Mouse (Mus musculus) forebrain, embryonic 16.5 days (tissue): ENCODE measurements at regions not wholly inside any gene's neighbourhood (a gene's known extent, or its start where the extent isn't known, plus 50 kb on each side); places are given as distances from the start of the nearest gene placed in this dataset.

Experiments
- ATAC-seq: fragments of 200-750 bp; cut with Nextera tagmentation; 2 replicates; pipeline ENCODE4 v1.8.0; 2017; ENCODE audit warnings: mild to moderate bottlenecking, moderate library complexity
- H3K27ac ChIP-seq: fragments of 300-500 bp; sonication (generic); 2 replicates; pipeline ENCODE4 v1.5.1; 2014; ENCODE audit warnings: low read length, control low read depth
- H3K27me3 ChIP-seq: fragments of 300-500 bp; sonication (generic); replicated peaks from 2 replicates; pipeline ENCODE4 v1.6.1; 2014; ENCODE audit warnings: low read length; ENCODE audit not compliant: control insufficient read depth, insufficient read depth
- H3K36me3 ChIP-seq: fragments of 300-500 bp; sonication (generic); 2 replicates; pipeline ENCODE4 v1.6.1; 2014; ENCODE audit not compliant: control insufficient read depth, insufficient read depth
- H3K4me1 ChIP-seq: fragments of 300-500 bp; sonication (generic); replicated peaks from 2 replicates; pipeline ENCODE4 v1.6.1; 2014; ENCODE audit warnings: low read length; ENCODE audit not compliant: control insufficient read depth, insufficient read depth
- H3K4me2 ChIP-seq: fragments of 300-500 bp; sonication (generic); 2 replicates; pipeline ENCODE4 v1.6.1; 2014; ENCODE audit warnings: mild to moderate bottlenecking, low read length, control low read depth
- H3K4me3 ChIP-seq: fragments of 300-500 bp; sonication (generic); replicated peaks from 2 replicates; pipeline ENCODE4 v1.5.1; 2014; ENCODE audit warnings: mild to moderate bottlenecking, low read length, control low read depth
- H3K9ac ChIP-seq: fragments of 300-500 bp; sonication (generic); replicated peaks from 2 replicates; pipeline ENCODE4 v1.6.1; 2014; ENCODE audit warnings: low read depth, low read length, control low read depth
- H3K9me3 ChIP-seq: fragments of 300-500 bp; sonication (generic); 2 replicates; pipeline ENCODE4 v1.6.1; 2016; ENCODE audit warnings: low read length; ENCODE audit not compliant: control insufficient read depth
- WGBS: fragments of 180-500 bp; shearing (Covaris S2); extraction: QIAGEN DNeasy Blood & Tissue Kit; methylation state at CpG from one replicate; pipeline ENCODE4 v1.1.7; 2014; 5-methylcytosine and 5-hydroxymethylcytosine counted together

DNA sequence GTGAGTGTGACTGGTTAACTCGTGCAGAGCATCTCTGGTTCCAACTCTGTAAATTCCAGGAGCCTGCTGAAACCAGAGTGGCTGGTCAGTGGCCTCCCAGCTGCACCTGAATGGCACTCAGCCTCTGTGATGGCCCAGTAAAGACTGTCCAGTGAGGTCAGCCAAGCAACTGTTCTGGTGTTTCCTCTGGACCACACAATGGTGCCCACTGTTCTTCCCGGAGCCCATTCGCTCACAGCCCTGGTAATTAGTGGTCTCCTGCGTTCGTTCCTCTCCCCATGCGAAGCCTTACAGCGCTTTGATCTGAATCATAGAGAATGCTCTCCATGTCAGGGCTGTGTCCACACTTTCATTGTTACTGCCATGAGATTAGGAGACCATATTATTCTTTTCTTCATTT lies 75.5 kb downstream of the Enkur start:
- no peak overlapping the region for H3K4me3 ChIP-seq
- H3K4me2 ChIP-seq, result no peak overlapping the region
- H3K36me3 ChIP-seq, result no peaks in the 10 kb centered on the region
- H3K27me3 ChIP-seq, result no peaks in the 10 kb centered on the region
- no peak for ATAC-seq
- no peak overlapping the region for H3K27ac ChIP-seq
- no peak overlapping the region for H3K9ac ChIP-seq
- no peaks in the 10 kb centered on the region for H3K4me1 ChIP-seq
- 32% methylated on average over 7 of the region's 7 CpGs for WGBS
- H3K9me3 ChIP-seq, result no peaks in the 10 kb centered on the region

- ATAC-seq, result no peak
- no peak overlapping the region for H3K9ac ChIP-seq
These were observed 78.6 kb downstream of the Enkur start for GRCm38 (mm10) chr2:21126531-21126930.

GRCm38 (mm10) chr2:21122421-21122820 lies 82.7 kb downstream of the Enkur start:
- Histone ChIP-seq H3K4me3 (no peak overlapping the region), H3K9me3 (no peaks in the 10 kb centered on the region), H3K27me3 (no peaks in the 10 kb centered on the region), H3K9ac (no peak overlapping the region), H3K27ac (no peak overlapping the region), H3K4me1 (no peaks in the 10 kb centered on the region), H3K4me2 (no peak overlapping the region), H3K36me3 (no peaks in the 10 kb centered on the region)
- no peak for ATAC-seq
- 88% methylated on average over 3 of the region's 3 CpGs for whole genome bisulfite sequencing

More at GRCm38 (mm10) chr2:21126531-21126930, 78.6 kb downstream of the Enkur start:
- Histone ChIP-seq H3K4me1 (no peaks in the 10 kb centered on the region), H3K27ac (no peak overlapping the region), H3K9me3 (no peaks in the 10 kb centered on the region), H3K4me3 (no peak overlapping the region), H3K27me3 (no peaks in the 10 kb centered on the region), H3K4me2 (no peak overlapping the region), H3K36me3 (no peaks in the 10 kb centered on the region)
- WGBS, result 72% methylated on average over 1 of the region's 1 CpGs

DNA sequence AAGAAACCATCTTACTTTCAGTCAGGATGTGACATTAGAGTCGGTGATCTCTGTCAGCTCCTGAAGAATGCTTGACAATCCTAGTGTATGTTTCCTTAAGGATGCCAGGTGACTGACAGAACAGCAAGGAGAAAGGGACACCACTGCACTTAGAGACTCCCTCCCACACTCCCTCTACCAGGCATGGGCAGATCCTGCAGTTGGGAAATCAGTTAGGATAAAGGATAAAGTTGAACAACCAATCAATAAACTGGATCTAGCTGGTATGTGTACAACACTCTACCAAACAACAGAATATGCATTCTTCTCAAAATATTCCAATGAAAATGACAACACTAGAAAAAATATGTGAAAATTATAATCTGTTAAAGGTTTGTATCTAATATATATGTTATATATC lies 83.5 kb downstream of the Enkur start:
- no peaks in the 10 kb centered on the region for H3K4me1 ChIP-seq
- no peaks in the 10 kb centered on the region for H3K27me3 ChIP-seq
- no peak for ATAC-seq
- H3K4me3 ChIP-seq, result no peak overlapping the region
- no peak overlapping the region for H3K9ac ChIP-seq
- no peaks in the 10 kb centered on the region for H3K9me3 ChIP-seq
- WGBS, result 97% methylated on average over 1 of the region's 1 CpGs
- no peaks in the 10 kb centered on the region for H3K36me3 ChIP-seq
- H3K4me2 ChIP-seq, result no peak overlapping the region
- no peak overlapping the region for H3K27ac ChIP-seq

GRCm38 (mm10) chr2:21116817-21117216 lies 88.3 kb downstream of the Enkur start:
- H3K27me3 ChIP-seq, result no peaks in the 10 kb centered on the region
- no peak overlapping the region for H3K4me3 ChIP-seq
- H3K36me3 ChIP-seq, result no peaks in the 10 kb centered on the region
- no peak overlapping the region for H3K27ac ChIP-seq
- ATAC-seq, result no peak; the same call in 1 of the 2 replicates
- no peaks in the 10 kb centered on the region for H3K4me1 ChIP-seq
- H3K4me2 ChIP-seq, result no peak overlapping the region
- 71% methylated on average over 5 of the region's 5 CpGs for WGBS
- H3K9me3 ChIP-seq, result no peaks in the 10 kb centered on the region
- no peak overlapping the region for H3K9ac ChIP-seq

DNA sequence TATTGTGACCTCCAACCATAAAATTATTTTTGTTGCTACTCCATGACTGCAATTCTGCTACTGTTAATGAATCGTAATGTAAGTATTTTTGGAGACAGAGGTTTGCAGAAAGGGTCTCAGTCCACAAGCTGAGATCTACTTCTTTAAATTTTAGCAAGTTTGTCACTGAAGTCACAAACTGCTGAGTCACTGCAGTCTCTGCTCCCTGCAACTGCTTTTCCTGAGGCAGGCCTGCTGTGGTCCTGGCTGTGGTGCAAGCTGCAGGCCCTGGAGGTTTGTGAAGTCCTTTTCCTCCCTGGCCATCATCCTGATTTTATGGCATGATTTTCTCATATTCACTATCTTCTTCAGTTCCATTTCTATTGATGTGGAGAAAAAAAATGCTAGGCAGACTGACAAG lies 93.6 kb downstream of the Enkur start:
- Histone ChIP-seq H3K9ac (no peak overlapping the region), H3K9me3 (no peaks in the 10 kb centered on the region), H3K4me3 (no peak overlapping the region), H3K4me1 (no peaks in the 10 kb centered on the region), H3K27me3 (no peaks in the 10 kb centered on the region), H3K36me3 (no peaks in the 10 kb centered on the region), H3K4me2 (no peak overlapping the region), H3K27ac (no peak overlapping the region)
- ATAC-seq, result no peak
- 91% methylated on average over 1 of the region's 1 CpGs for WGBS

DNA sequence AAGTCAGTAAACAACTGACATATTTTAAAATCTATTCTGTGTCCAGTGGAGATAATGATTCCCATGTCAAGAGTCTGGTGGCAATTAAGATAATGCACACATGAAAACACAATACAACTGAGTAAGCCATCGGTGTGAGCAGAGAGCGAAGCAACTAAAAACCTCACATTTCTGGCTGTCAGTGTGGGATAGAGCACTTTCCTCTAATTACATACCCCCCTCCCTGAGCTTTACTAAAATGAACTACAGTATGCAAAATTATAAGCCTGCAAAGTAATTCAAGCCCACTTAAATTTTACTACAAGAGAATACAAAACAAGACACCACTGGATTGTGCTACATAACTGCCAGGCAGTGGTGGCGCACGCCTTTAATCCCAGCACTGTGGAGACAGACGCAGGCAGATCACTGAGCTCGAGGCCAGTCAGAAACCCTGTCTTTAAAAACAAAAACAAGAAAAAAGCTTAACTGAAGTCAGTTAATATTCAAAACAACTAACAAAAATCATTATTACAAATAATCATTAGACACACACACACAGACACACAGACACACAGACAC lies 104.8 kb downstream of the Enkur start:
- Histone ChIP-seq H3K36me3 (no peaks in the 10 kb centered on the region), H3K9ac (no peak overlapping the region), H3K4me3 (no peak overlapping the region), H3K27ac (no peak overlapping the region), H3K9me3 (no peaks in the 10 kb centered on the region), H3K4me1 (0 out of 2 replicates have a peak, but pooled peaks cover 3% of the 10 kb centered on the region), H3K27me3 (no peaks in the 10 kb centered on the region), H3K4me2 (no peak overlapping the region)
- 47% methylated on average over 6 of the region's 6 CpGs for WGBS
- peak; percentile 72 for ATAC-seq

DNA sequence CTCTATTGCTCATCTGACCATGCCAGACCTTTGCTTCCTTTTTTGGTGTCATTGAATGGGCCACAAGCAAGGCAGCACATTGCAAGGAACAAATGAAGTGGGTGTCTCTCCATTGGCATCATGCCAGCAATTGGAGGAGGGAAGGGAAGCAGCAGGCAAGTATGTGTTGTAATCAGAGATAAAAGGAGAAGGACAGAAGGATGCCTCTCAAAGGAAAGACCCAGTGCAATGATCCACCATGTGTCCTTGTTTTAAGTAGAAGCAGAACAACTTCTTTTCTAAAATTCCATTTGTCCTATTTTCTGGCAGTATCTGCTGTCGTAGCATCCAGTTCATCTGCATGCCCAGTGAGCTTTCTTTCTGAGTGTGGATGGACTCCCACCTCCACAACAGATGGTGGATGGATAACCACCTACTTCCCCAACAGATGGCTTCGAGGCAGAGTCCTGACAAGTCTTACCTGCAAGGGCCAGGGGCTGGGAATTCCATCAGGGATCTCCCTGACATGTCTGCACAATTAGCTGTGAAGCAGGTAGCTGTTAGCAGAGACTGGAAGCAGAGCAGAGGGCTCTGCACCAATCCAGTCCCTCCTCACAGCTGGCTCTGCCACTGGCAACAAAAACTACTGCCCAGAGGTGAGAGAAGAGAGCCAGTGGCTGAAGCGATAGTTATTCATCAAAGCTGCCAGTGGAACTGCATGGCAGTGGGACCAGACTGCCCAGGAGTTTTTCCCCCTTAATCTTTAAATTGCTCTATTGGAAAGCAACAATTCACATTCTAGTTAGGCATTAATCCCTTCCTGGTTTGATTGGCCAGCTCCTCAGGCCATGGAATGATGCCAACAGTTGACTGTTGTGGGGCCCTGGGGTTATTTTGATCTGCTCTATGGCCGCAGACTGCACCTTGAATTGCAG lies 113.8 kb downstream of the Enkur start:
- Histone ChIP-seq H3K4me2 (no peak overlapping the region), H3K4me3 (no peak overlapping the region), H3K4me1 (peaks cover 6% of the 10 kb centered on the region), H3K27me3 (no peaks in the 10 kb centered on the region), H3K9me3 (no peaks in the 10 kb centered on the region), H3K36me3 (no peaks in the 10 kb centered on the region), H3K27ac (no peak overlapping the region), H3K9ac (no peak overlapping the region)
- 26% methylated on average over 4 of the region's 4 CpGs for WGBS
- ATAC-seq, result peak; percentile 43; the same call in 1 of the 2 replicates

DNA sequence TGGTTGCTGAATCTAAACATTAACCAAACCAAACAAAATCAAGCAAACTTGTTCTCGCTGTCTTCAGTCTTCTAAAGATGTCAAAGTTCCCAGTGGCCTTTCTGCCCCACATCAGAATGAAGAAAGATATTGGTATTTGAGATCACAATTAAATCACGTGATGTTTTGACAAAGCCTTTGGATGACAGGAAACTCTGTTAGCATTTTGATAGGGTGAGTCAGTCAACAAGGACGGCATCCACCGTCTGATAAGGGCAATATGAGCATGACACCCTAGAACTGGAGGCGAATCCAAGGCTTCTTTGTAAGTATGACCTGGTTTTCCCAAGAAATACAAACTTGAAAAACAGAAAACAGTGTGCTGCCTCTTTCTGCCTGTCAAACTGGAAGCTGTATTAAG lies 116.8 kb upstream of the Arhgap21 start:
- H3K36me3 ChIP-seq, result no peaks in the 10 kb centered on the region
- 84% methylated on average over 5 of the region's 5 CpGs for WGBS
- H3K4me3 ChIP-seq, result no peak overlapping the region
- H3K27ac ChIP-seq, result no peak overlapping the region
- H3K9me3 ChIP-seq, result no peaks in the 10 kb centered on the region
- no peaks in the 10 kb centered on the region for H3K27me3 ChIP-seq
- H3K4me2 ChIP-seq, result no peak overlapping the region
- ATAC-seq, result no peak
- H3K9ac ChIP-seq, result no peak overlapping the region
- no peaks in the 10 kb centered on the region for H3K4me1 ChIP-seq
